Mouse (Mus musculus) lung, adult 2 months (tissue): Measurements from ENCODE around the gene Upk1a.

Experiments
- CTCF ChIP-seq: fragments of 200-500 bp; IDR thresholded peaks from 2 replicates; pipeline ENCODE4 v1.5.1; 2011; ENCODE audit warnings: mild to moderate bottlenecking, low read length, control low read depth; ENCODE audit not compliant: insufficient read depth
- POLR2A ChIP-seq: fragments of 200-500 bp; IDR thresholded peaks from 2 replicates; pipeline ENCODE4 v1.6.1; 2011; ENCODE audit warnings: low read depth, mild to moderate bottlenecking, control low read depth, low read length, borderline replicate concordance; ENCODE audit errors: extremely low read depth

DNA sequence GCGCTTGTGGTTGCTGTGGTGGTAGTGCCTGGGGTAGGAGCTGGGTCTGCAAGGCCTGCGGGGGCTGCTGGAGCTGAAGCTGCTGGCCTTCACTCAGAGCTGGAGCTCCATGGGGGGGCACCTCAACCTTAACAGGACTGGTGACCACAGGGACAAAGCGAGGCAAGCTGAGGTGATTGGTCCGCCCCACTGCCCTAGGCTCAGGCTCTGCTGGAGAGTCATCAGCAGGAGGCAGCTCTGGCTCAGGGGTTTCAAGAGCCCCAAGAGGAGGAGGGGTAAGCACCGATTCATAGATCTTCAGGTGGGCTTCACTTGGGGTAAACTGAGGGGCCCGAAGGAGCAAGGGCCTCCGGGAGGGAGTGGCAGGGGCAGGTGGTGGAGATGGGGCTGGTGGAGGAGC, 27.5 kb downstream of the Upk1a start:
- TF ChIP-seq CTCF (no peak), POLR2A (no peak)
